Mouse (Mus musculus): ENCODE data around the gene Rapgef6. TPM values are rescaled to one million over a fixed set of nuclear protein-coding genes. Genes with fewer than 3 reads are reported as not detected.

Gene Rapgef6
- polyA plus RNA-seq, 1 experiment: 73.9 TPM

DNA sequence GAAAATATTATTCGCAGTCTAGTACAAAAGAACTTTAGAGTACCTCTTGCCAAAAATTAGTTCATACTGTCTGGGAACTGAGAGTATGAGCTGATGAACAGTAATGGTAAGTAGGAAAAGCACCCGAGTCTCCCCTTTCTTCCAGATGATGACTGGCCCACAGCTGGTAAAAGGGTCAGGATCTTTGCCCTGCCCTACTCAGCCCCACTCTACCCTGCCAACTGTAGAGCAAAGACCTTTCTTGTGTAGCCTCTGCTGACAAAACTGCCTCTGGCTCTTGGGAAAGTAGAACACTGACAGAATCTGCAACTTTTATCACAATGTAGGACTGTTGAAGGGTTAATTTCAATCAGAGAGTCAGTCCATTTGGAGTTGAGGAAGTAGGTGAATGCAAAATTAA, 32.3 kb downstream of the Rapgef6 start:
- 94% methylated on average over 2 of the region's 2 CpGs for WGBS
- H3K4me3 ChIP-seq (ENCODE audit: control insufficient read depth, insufficient read depth, low read length): no peak overlapping the region
- no peaks in the 10 kb centered on the region for H3K27me3 ChIP-seq (ENCODE audit: control insufficient read depth, insufficient read depth, low read length)
- H3K27ac ChIP-seq (ENCODE audit: control insufficient read depth, insufficient read depth, low read length): no peak overlapping the region
- H3K36me3 ChIP-seq (ENCODE audit: control insufficient read depth, insufficient read depth, low read length): no peaks in the 10 kb centered on the region
- DNase-seq: no peak
- no peaks in the 10 kb centered on the region for H3K4me1 ChIP-seq (replicated peaks; ENCODE audit: control insufficient read depth, insufficient read depth, low read length)
- TF ChIP-seq POLR2A (IDR thresholded peaks at IDR 0.05; ENCODE audit: control insufficient read depth, extremely low read depth, insufficient read depth, low read length, poor library complexity) (no peak), CTCF (IDR thresholded peaks at IDR 0.05; ENCODE audit: borderline replicate concordance, control insufficient read depth, extremely low read depth, insufficient read depth, low read length, poor library complexity) (no peak)

DNA sequence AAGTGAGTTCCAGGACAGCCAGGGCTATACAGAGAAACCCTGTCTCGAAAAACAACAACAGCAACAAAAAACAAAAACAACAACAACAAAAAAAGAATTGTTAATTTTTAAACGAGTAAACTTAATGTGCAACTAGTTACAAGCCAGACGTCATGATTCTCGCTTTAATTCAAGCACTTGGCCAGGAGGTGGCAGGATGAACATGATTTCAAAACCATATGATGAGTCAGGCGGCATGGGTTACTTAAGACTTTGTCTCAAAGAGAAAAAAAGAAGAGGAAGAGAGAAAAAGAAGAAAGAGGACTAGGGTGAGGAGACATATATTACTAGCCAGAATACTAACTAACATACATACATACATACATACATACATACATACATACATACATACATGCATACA, 40.1 kb downstream of the Rapgef6 start:
- Histone ChIP-seq H3K27me3 (ENCODE audit: control insufficient read depth, insufficient read depth, low read length) (no peaks in the 10 kb centered on the region), H3K27ac (ENCODE audit: control insufficient read depth, insufficient read depth, low read length) (no peak overlapping the region), H3K4me3 (ENCODE audit: control insufficient read depth, insufficient read depth, low read length) (no peak overlapping the region), H3K4me1 (replicated peaks; ENCODE audit: control insufficient read depth, insufficient read depth, low read length) (no peaks in the 10 kb centered on the region), H3K36me3 (ENCODE audit: control insufficient read depth, insufficient read depth, low read length) (no peaks in the 10 kb centered on the region)
- WGBS: 64% methylated on average over 5 of the region's 5 CpGs
- TF ChIP-seq CTCF (IDR thresholded peaks at IDR 0.05; ENCODE audit: borderline replicate concordance, control insufficient read depth, extremely low read depth, insufficient read depth, low read length, poor library complexity): no peak
- no peak for TF ChIP-seq POLR2A (IDR thresholded peaks at IDR 0.05; ENCODE audit: control insufficient read depth, extremely low read depth, insufficient read depth, low read length, poor library complexity)
- DNase-seq: peak; percentile 25

DNA sequence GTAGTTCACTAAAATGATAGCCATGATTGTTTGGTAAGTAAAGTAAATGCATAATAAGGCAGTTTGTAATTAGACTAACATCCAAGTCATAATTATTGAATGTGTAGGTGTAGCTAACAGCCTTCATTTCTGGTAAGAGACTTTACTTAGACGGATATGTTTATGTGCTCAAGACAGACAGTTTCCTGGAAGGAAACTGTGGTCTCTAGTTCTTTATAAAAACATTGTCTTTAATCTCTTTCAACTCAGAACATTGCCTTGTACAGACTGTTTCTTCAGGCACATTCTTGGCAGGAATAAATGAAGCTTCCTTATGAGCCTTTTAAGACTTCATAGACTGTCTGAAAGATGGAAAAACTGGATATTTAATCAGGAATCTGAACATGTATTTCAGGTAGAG, 45.3 kb downstream of the Rapgef6 start:
- H3K36me3 ChIP-seq (ENCODE audit: control insufficient read depth, insufficient read depth, low read length): no peaks in the 10 kb centered on the region
- H3K4me3 ChIP-seq (ENCODE audit: control insufficient read depth, insufficient read depth, low read length): no peak overlapping the region
- no peaks in the 10 kb centered on the region for H3K27me3 ChIP-seq (ENCODE audit: control insufficient read depth, insufficient read depth, low read length)
- DNase-seq: no peak
- 6% methylated on average over 1 of the region's 1 CpGs for WGBS
- TF ChIP-seq POLR2A (IDR thresholded peaks at IDR 0.05; ENCODE audit: control insufficient read depth, extremely low read depth, insufficient read depth, low read length, poor library complexity): no peak
- TF ChIP-seq CTCF (IDR thresholded peaks at IDR 0.05; ENCODE audit: borderline replicate concordance, control insufficient read depth, extremely low read depth, insufficient read depth, low read length, poor library complexity): no peak
- H3K27ac ChIP-seq (ENCODE audit: control insufficient read depth, insufficient read depth, low read length): no peak overlapping the region
- H3K4me1 ChIP-seq (replicated peaks; ENCODE audit: control insufficient read depth, insufficient read depth, low read length): no peaks in the 10 kb centered on the region

DNA sequence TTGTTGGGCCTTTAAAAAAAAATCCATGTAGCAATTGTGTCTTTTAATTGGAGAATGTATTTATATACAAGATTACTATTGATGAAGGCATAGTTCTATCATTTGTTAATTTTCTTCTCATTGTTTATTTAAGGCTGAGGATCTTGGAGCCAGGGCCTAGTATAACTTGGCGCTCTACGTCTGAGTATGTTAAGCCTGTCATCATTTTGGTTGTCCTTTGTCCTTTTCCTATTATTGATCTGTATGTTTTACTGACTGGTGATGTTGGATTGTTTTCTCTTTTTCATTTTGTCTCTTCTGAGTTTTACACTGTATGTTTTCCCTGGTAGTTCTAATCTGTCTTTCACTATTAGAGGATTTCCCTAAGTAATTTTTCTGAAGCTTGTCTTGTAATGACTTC, 52.1 kb downstream of the Rapgef6 start:
- Histone ChIP-seq H3K27ac (ENCODE audit: control insufficient read depth, insufficient read depth, low read length) (no peak overlapping the region), H3K4me1 (replicated peaks; ENCODE audit: control insufficient read depth, insufficient read depth, low read length) (no peaks in the 10 kb centered on the region), H3K4me3 (ENCODE audit: control insufficient read depth, insufficient read depth, low read length) (no peak overlapping the region), H3K27me3 (ENCODE audit: control insufficient read depth, insufficient read depth, low read length) (no peaks in the 10 kb centered on the region), H3K36me3 (ENCODE audit: control insufficient read depth, insufficient read depth, low read length) (no peaks in the 10 kb centered on the region)
- 98% methylated on average over 2 of the region's 2 CpGs for WGBS
- no peak for TF ChIP-seq CTCF (IDR thresholded peaks at IDR 0.05; ENCODE audit: borderline replicate concordance, control insufficient read depth, extremely low read depth, insufficient read depth, low read length, poor library complexity)
- TF ChIP-seq POLR2A (IDR thresholded peaks at IDR 0.05; ENCODE audit: control insufficient read depth, extremely low read depth, insufficient read depth, low read length, poor library complexity): no peak
- DNase-seq: no peak

DNA sequence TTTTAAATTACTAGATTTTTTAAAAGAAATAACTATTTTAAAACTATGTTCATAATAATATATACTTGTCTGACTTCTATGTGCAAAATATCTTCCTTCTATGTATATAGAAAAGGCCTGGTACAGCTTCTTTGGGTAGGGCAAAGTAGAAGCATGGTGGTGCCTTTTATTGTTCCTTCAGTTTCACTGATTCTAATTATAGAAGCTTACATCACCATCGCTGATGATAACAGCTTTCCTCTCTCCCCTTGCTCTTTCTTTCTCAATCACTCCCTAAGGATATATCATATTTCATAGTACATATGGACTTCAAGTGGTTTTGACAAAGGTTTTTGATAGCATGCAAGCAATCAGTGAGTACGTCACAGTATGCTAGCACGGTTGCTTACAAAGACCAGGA, 69.9 kb downstream of the Rapgef6 start:
- Histone ChIP-seq H3K27ac (ENCODE audit: control insufficient read depth, insufficient read depth, low read length) (no peak overlapping the region), H3K4me1 (replicated peaks; ENCODE audit: control insufficient read depth, insufficient read depth, low read length) (no peaks in the 10 kb centered on the region), H3K36me3 (ENCODE audit: control insufficient read depth, insufficient read depth, low read length) (no peaks in the 10 kb centered on the region), H3K4me3 (ENCODE audit: control insufficient read depth, insufficient read depth, low read length) (no peak overlapping the region), H3K27me3 (ENCODE audit: control insufficient read depth, insufficient read depth, low read length) (no peaks in the 10 kb centered on the region)
- WGBS: 95% methylated on average over 3 of the region's 3 CpGs
- TF ChIP-seq POLR2A (IDR thresholded peaks at IDR 0.05; ENCODE audit: control insufficient read depth, extremely low read depth, insufficient read depth, low read length, poor library complexity): no peak
- no peak for TF ChIP-seq CTCF (IDR thresholded peaks at IDR 0.05; ENCODE audit: borderline replicate concordance, control insufficient read depth, extremely low read depth, insufficient read depth, low read length, poor library complexity)
- DNase-seq: no peak

DNA sequence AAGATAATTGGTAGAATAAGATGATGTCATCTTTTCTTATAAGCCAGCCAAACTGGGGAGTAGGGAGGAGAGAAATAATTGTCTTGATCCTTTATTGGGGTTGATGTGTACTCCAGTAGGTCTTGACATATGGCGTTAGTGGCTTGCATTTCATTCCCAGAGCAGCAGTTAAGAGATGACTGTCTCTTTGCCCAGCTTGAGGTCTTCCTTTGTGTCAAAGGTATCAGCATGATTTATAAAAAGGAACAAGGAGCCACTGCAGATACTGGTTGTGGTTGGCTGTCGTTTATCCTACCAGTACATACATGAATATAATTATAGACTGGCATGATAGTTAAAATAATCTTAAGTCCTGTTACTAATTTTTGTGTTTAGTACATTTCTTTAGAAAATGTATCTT, 71.4 kb downstream of the Rapgef6 start:
- WGBS: 81% methylated on average over 2 of the region's 2 CpGs
- Histone ChIP-seq H3K36me3 (ENCODE audit: control insufficient read depth, insufficient read depth, low read length) (no peaks in the 10 kb centered on the region), H3K27me3 (ENCODE audit: control insufficient read depth, insufficient read depth, low read length) (no peaks in the 10 kb centered on the region), H3K4me1 (replicated peaks; ENCODE audit: control insufficient read depth, insufficient read depth, low read length) (no peaks in the 10 kb centered on the region), H3K27ac (ENCODE audit: control insufficient read depth, insufficient read depth, low read length) (no peak overlapping the region), H3K4me3 (ENCODE audit: control insufficient read depth, insufficient read depth, low read length) (no peak overlapping the region)
- TF ChIP-seq POLR2A (IDR thresholded peaks at IDR 0.05; ENCODE audit: control insufficient read depth, extremely low read depth, insufficient read depth, low read length, poor library complexity): no peak
- no peak for TF ChIP-seq CTCF (IDR thresholded peaks at IDR 0.05; ENCODE audit: borderline replicate concordance, control insufficient read depth, extremely low read depth, insufficient read depth, low read length, poor library complexity)
- DNase-seq: no peak

DNA sequence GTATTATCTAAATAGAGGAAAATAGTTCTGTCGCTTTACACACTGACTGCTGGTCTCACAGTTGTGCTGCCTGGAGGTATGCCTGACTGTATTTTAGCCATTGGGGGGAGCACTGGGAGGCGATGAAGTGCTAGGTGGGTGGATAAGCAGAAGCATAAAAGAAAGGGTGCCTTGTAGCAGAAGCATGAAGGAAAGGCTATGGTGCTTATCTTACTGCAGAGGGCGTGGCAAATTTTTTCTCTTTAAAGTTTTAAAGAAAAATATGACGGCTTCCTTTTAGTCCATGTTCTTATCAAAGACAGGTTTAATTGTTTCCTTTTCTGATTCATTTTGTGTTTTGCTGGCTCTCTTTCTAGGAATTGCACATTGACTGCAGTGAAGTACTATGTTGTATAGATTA, 72.4 kb downstream of the Rapgef6 start:
- WGBS: 91% methylated on average over 4 of the region's 4 CpGs
- DNase-seq: no peak
- Histone ChIP-seq H3K4me1 (replicated peaks; ENCODE audit: control insufficient read depth, insufficient read depth, low read length) (no peaks in the 10 kb centered on the region), H3K27me3 (ENCODE audit: control insufficient read depth, insufficient read depth, low read length) (no peaks in the 10 kb centered on the region), H3K27ac (ENCODE audit: control insufficient read depth, insufficient read depth, low read length) (no peak overlapping the region), H3K36me3 (ENCODE audit: control insufficient read depth, insufficient read depth, low read length) (no peaks in the 10 kb centered on the region), H3K4me3 (ENCODE audit: control insufficient read depth, insufficient read depth, low read length) (no peak overlapping the region)
- TF ChIP-seq POLR2A (IDR thresholded peaks at IDR 0.05; ENCODE audit: control insufficient read depth, extremely low read depth, insufficient read depth, low read length, poor library complexity) (no peak), CTCF (IDR thresholded peaks at IDR 0.05; ENCODE audit: borderline replicate concordance, control insufficient read depth, extremely low read depth, insufficient read depth, low read length, poor library complexity) (no peak)

All from thymus, adult 2 months (tissue).